Mouse (Mus musculus) myocyte (in vitro differentiated cells): ENCODE measurements at regions not wholly inside any gene's neighbourhood (a gene's known extent, or its start where the extent isn't known, plus 50 kb on each side); places are given as distances from the start of the nearest gene placed in this dataset.

Experiments
- E2F4 ChIP-seq: IDR thresholded peaks from one replicate; pipeline ENCODE4 v1.6.1; 2011; ENCODE audit warnings: mild to moderate bottlenecking, control low read depth, moderate library complexity; ENCODE audit not compliant: insufficient read depth
- MYOD1 ChIP-seq, 3 experiments: IDR thresholded peaks; one replicate each; pipeline ENCODE4 v1.6.1; 2011; ENCODE audit warnings: control low read depth in 2 of 3, low read depth in 2 of 3, mild to moderate bottlenecking in 2 of 3, moderate library complexity in 1 of 3; ENCODE audit not compliant: insufficient read length in 2 of 3, control insufficient read depth in 1 of 3
- POLR2A ChIP-seq: IDR thresholded peaks from one replicate; pipeline ENCODE4 v1.6.1; 2011; ENCODE audit warnings: low read depth, mild to moderate bottlenecking, control low read depth, moderate library complexity; ENCODE audit not compliant: insufficient read length
- REST ChIP-seq: IDR thresholded peaks from one replicate; pipeline ENCODE4 v1.6.1; 2011; ENCODE audit warnings: mild to moderate bottlenecking, control low read depth, moderate library complexity; ENCODE audit not compliant: insufficient read depth, insufficient read length
- TCF12 ChIP-seq: IDR thresholded peaks from one replicate; pipeline ENCODE4 v1.6.1; 2011; ENCODE audit warnings: mild to moderate bottlenecking, control low read depth; ENCODE audit not compliant: poor library complexity, insufficient read depth, severe bottlenecking

GRCm38 (mm10) chr5:54267905-54268590 lies 269.7 kb downstream of the Stim2 start:
- TF ChIP-seq POLR2A (no peak), TCF12 (no peak), REST (no peak), E2F4 (no peak), MYOD1 (IDR thresholded peaks at IDR 0.05; ENCODE audit: control insufficient read depth in 1 of 3, insufficient read length in 2 of 3, low read depth in 2 of 3) (no peak)
